Mouse (Mus musculus): ENCODE data around the gene Unc119b. TPM values are rescaled to one million over a fixed set of nuclear protein-coding genes. Genes with fewer than 3 reads are reported as not detected.

Unc119b gene
- polyA plus RNA-seq, 1 experiment from 2014 or later = 8.0 TPM

DNA sequence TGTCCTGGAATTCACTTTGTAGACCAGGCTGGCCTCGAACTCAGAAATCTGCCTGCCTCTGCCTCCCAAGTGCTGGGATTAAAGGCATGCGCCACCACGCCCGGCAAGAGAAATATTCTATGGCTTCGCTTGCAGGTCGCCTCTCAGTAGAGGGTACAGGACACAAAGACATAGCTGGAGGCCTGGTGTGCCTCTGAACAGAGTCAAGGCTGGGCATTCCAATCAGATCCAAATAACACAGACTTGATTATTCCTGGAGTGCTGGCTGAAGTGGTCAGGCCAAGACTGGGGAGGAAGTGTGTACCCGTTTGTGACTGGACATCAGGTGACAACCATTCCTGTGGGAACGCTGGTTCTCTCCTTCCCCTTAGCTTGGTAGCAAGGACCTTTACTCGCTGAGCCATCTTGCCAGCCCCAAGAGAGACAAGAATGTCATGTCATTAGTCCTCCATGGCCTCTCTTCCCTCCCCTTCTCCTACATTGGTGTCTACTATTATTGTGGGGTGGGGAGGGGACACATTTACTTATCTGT, 7.5 kb upstream of the Unc119b start:
- H3K27ac ChIP-seq (ENCODE audit: low read depth) = no peak overlapping the region
- no peak for ATAC-seq
- H3K9me3 ChIP-seq (ENCODE audit: low read length) = no peaks in the 10 kb centered on the region
- H3K4me1 ChIP-seq (ENCODE audit: insufficient read depth) = no peaks in the 10 kb centered on the region
- WGBS (ENCODE audit: insufficient replicate concordance) = 82% methylated on average over 9 of the region's 9 CpGs
- TF ChIP-seq EP300 (IDR thresholded peaks at IDR 0.05; ENCODE audit: low read depth) (no peak), CTCF (IDR thresholded peaks at IDR 0.05; ENCODE audit: low read depth) (no peak)
- H3K4me3 ChIP-seq (ENCODE audit: low read depth, low read length) = no peak overlapping the region
- peaks cover 20% of the 10 kb centered on the region for H3K36me3 ChIP-seq (replicated peaks; ENCODE audit: insufficient read depth, low read length)
- DNase-seq = no peak
- H3K4me2 ChIP-seq (ENCODE audit: low read depth, low read length) = no peak overlapping the region
- H3K9ac ChIP-seq (replicated peaks) = no peak overlapping the region
- no peaks in the 10 kb centered on the region for H3K27me3 ChIP-seq (ENCODE audit: insufficient read depth, low read length)

DNA sequence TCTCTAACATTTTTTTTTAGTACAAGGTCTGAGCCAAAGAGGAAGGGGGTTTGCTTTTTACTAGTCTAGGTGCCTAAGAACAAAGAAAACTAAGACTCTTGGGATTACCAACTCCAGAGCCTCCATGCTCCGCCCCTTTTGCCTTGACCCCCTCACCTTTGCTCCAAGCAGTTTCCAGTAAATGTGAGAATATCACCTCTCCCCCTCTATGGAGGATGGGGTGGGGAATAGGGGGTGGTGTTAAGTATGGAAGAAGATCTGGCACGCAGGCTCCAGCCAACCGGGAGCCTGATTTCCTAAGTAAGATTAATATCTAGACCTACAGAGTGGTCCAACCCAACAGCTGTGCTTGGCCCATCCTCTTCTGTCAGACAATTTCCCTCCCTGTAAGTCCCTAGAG, 6.0 kb upstream of the Unc119b start:
- no peak overlapping the region for H3K4me2 ChIP-seq (ENCODE audit: low read depth, low read length)
- no peak overlapping the region for H3K4me3 ChIP-seq (ENCODE audit: low read depth, low read length)
- WGBS (ENCODE audit: insufficient replicate concordance) = 54% methylated on average over 3 of the region's 3 CpGs
- no peaks in the 10 kb centered on the region for H3K9me3 ChIP-seq (ENCODE audit: low read length)
- H3K9ac ChIP-seq (replicated peaks) = no peak overlapping the region
- no peak for ATAC-seq
- TF ChIP-seq EP300 (IDR thresholded peaks at IDR 0.05; ENCODE audit: low read depth) = no peak
- TF ChIP-seq CTCF (IDR thresholded peaks at IDR 0.05; ENCODE audit: low read depth) = no peak
- DNase-seq = no peak
- H3K36me3 ChIP-seq (replicated peaks; ENCODE audit: insufficient read depth, low read length) = peaks cover 10% of the 10 kb centered on the region; the same call in 1 of the 2 replicates
- no peaks in the 10 kb centered on the region for H3K4me1 ChIP-seq (ENCODE audit: insufficient read depth)
- no peaks in the 10 kb centered on the region for H3K27me3 ChIP-seq (ENCODE audit: insufficient read depth, low read length)
- H3K27ac ChIP-seq (ENCODE audit: low read depth) = no peak overlapping the region

DNA sequence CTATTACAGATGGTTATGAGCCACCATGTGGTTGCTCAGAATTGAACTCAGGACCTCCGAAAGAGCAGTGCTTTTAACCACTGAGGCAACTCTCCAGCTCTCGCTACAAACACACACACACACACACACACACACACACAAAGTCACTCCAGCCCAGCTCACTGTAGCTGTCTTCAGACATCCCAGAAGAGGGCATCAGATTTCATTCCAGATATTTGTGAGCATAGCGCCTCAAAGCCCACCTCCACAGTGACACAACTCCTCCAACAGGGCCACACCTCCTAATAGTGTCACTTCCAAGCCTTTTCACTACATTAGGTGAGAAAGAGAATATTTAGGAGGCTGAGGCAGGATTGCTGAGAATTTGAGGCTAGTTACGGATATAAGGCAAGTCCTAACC, 4.3 kb upstream of the Unc119b start:
- H3K27ac ChIP-seq (ENCODE audit: low read depth) = no peak overlapping the region
- ATAC-seq (no peak), DNase-seq (no peak)
- WGBS (ENCODE audit: insufficient replicate concordance) = 66% methylated on average over 4 of the region's 4 CpGs
- H3K9ac ChIP-seq (replicated peaks) = no peak overlapping the region
- no peaks in the 10 kb centered on the region for H3K27me3 ChIP-seq (ENCODE audit: insufficient read depth, low read length)
- H3K9me3 ChIP-seq (ENCODE audit: low read length) = no peaks in the 10 kb centered on the region
- H3K4me3 ChIP-seq (ENCODE audit: low read depth, low read length) = no peak overlapping the region
- H3K4me1 ChIP-seq (ENCODE audit: insufficient read depth) = peaks cover 2% of the 10 kb centered on the region; the same call in 1 of the 2 replicates
- no peak overlapping the region for H3K4me2 ChIP-seq (ENCODE audit: low read depth, low read length)
- TF ChIP-seq EP300 (IDR thresholded peaks at IDR 0.05; ENCODE audit: low read depth) (no peak), CTCF (IDR thresholded peaks at IDR 0.05; ENCODE audit: low read depth) (no peak)
- H3K36me3 ChIP-seq (replicated peaks; ENCODE audit: insufficient read depth, low read length) = peaks cover 5% of the 10 kb centered on the region; the same call in 1 of the 2 replicates

DNA sequence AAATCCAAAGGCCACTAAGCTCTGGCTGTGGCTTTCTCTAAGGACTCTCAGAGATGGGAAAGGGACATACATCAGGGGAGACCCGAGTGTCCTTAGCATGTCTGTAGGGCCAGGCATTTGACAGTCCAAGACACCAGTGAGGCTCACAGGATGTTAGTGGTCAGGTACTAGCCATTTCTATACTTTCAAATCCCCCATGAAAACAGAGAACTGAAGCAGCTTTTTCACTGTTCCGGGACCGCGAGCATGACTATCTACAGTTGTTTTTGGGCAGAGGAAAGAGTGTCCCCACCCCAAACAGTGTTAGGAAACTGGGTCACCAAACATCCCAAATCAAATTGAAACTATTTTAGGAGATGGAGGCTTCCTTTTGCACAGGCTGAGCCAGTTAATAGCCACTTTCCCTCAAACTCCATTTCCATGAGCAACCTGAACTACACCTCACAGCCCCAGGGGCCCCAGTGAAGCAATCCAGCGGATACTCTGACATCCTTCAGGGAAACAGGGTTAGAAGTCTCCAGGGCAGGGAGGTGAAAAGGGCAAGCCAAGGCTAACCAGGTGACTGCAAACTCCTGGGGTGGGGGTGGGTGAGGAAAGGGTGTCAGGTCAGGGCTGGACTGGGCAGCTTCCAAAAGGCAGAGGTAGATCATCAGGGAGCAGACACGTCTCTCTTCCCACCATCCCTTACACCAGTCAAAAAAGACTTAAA, 1.3 kb downstream of the Unc119b start:
- Histone ChIP-seq H3K4me2 (ENCODE audit: low read depth, low read length) (peak overlapping the region; percentile 100), H3K27ac (ENCODE audit: low read depth) (no peak overlapping the region), H3K4me3 (ENCODE audit: low read depth, low read length) (peak overlapping the region; percentile 94), H3K9ac (replicated peaks) (peak overlapping the region; percentile 79; the same call in 1 of the 2 replicates), H3K9me3 (ENCODE audit: low read length) (no peaks in the 10 kb centered on the region), H3K27me3 (ENCODE audit: insufficient read depth, low read length) (no peaks in the 10 kb centered on the region), H3K4me1 (ENCODE audit: insufficient read depth) (peaks cover 17% of the 10 kb centered on the region), H3K36me3 (replicated peaks; ENCODE audit: insufficient read depth, low read length) (peaks cover 4% of the 10 kb centered on the region; the same call in 1 of the 2 replicates)
- no peak for ATAC-seq
- WGBS (ENCODE audit: insufficient replicate concordance) = 51% methylated on average over 6 of the region's 6 CpGs
- TF ChIP-seq CTCF (IDR thresholded peaks at IDR 0.05; ENCODE audit: low read depth) = no peak
- no peak for TF ChIP-seq EP300 (IDR thresholded peaks at IDR 0.05; ENCODE audit: low read depth)
- no peak for DNase-seq

DNA sequence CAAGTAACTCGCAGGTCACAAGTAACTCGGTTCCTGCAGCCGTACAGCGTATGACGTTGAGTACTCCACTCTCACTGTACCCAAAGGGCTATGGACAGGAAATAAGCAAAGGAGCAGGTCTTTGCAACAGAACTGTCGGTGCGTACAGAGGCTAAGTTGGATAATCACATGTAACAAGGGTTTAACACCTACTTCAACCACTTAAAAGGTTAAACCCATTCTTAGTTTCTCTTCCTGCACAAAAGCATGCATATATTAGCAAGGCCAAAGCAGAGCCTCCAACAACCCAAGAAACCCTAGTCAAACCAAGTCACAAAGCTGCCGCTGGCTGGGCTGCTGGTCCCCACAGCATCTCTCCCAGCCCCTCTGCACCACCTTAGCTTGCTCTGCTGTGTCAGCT, 2.3 kb downstream of the Unc119b start:
- no peaks in the 10 kb centered on the region for H3K9me3 ChIP-seq (ENCODE audit: low read length)
- no peak overlapping the region for H3K27ac ChIP-seq (ENCODE audit: low read depth)
- DNase-seq (no peak), ATAC-seq (no peak)
- peaks cover 9% of the 10 kb centered on the region; the same call in 1 of the 2 replicates for H3K36me3 ChIP-seq (replicated peaks; ENCODE audit: insufficient read depth, low read length)
- H3K9ac ChIP-seq (replicated peaks) = no peak overlapping the region
- no peaks in the 10 kb centered on the region for H3K27me3 ChIP-seq (ENCODE audit: insufficient read depth, low read length)
- H3K4me3 ChIP-seq (ENCODE audit: low read depth, low read length) = no peak overlapping the region
- H3K4me1 ChIP-seq (ENCODE audit: insufficient read depth) = peaks cover 17% of the 10 kb centered on the region
- no peak overlapping the region for H3K4me2 ChIP-seq (ENCODE audit: low read depth, low read length)
- TF ChIP-seq CTCF (IDR thresholded peaks at IDR 0.05; ENCODE audit: low read depth) = no peak
- no peak for TF ChIP-seq EP300 (IDR thresholded peaks at IDR 0.05; ENCODE audit: low read depth)
- WGBS (ENCODE audit: insufficient replicate concordance) = 85% methylated on average over 8 of the region's 8 CpGs

DNA sequence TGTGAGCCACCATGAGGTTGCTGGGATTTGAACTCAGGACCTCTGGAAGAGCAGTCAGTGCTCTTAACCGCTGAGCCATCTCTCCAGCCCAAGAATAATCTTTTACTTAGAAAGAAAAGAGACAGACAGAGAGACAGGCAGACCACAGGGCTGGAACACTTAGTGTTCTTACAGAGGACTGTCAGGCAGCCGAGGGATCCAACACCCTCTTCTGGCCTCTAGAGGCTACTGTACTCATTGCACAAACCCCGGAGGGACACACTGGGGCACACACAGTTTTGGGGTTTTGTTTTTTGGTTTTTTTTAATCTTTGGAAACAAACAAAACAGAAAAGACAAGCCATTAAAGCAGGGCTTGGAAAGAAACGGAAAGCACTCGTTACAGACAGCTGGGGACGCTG, 5.4 kb downstream of the Unc119b start:
- H3K4me2 ChIP-seq (ENCODE audit: low read depth, low read length) = no peak overlapping the region
- DNase-seq = no peak
- H3K27me3 ChIP-seq (ENCODE audit: insufficient read depth, low read length) = no peaks in the 10 kb centered on the region
- H3K36me3 ChIP-seq (replicated peaks; ENCODE audit: insufficient read depth, low read length) = peaks cover 23% of the 10 kb centered on the region
- H3K27ac ChIP-seq (ENCODE audit: low read depth) = no peak overlapping the region
- WGBS (ENCODE audit: insufficient replicate concordance) = 78% methylated on average over 6 of the region's 6 CpGs
- no peaks in the 10 kb centered on the region for H3K9me3 ChIP-seq (ENCODE audit: low read length)
- TF ChIP-seq EP300 (IDR thresholded peaks at IDR 0.05; ENCODE audit: low read depth) = no peak
- TF ChIP-seq CTCF (IDR thresholded peaks at IDR 0.05; ENCODE audit: low read depth) = peak; percentile 17; the same call in 1 of the 2 replicates
- no peak for ATAC-seq
- H3K4me1 ChIP-seq (ENCODE audit: insufficient read depth) = peaks cover 16% of the 10 kb centered on the region
- no peak overlapping the region for H3K4me3 ChIP-seq (ENCODE audit: low read depth, low read length)
- H3K9ac ChIP-seq (replicated peaks) = no peak overlapping the region

Measured in liver, postnatal 0 days (tissue).